Mouse (Mus musculus): Measurements from ENCODE around the gene Atrnl1. TPM values are rescaled to one million over a fixed set of nuclear protein-coding genes. Genes with fewer than 3 reads are reported as not detected.

The Atrnl1 gene
- total and polyA plus RNA-seq, 3 experiments, result 5.7 to 24.4 (median 23.4) TPM

- DNase-seq, result no peak
Measured at GRCm38 (mm10) chr19:58068958-58069357, 458.1 kb downstream of the Atrnl1 start.

DNA sequence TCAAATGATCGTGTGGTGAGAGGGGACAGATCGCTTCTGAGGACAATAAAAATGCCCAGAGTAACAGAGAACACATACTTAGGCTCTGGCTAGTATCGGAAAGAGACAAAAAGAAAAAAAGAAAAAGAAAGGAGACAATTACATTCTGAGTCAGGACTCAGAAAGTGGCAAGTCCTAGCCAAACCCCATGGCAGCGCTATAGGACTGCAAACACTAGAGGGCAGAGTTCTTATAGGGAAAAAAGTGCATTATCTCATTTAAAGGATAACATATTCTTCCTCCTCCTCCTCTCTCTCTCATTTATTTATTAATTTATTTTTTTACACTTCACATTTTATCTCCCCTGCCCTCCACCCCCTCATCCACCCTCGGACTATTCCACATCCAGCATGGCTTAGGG, 461.6 kb downstream of the Atrnl1 start:
- no peak for DNase-seq

GRCm38 (mm10) chr19:58072846-58073245, 462.0 kb downstream of the Atrnl1 start:
- DNase-seq, result no peak

DNA sequence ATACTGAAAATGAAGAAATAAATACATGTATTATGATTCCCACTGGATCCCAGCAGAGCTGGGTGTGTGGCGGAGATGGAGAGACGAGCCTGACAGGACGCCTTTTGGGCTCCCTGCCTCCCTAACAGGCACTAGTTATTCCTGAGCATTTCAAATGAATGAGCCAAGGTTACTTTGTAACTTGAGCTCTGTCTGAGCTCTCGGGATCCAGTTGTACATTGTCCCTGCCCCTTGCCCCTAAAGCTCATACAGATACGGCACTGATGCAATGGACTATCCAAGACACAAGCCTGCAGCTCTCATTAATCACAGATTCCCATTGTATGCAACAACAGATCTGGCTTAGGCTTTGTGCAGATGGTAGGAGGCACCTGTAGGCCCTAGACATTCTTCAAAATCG, 464.4 kb downstream of the Atrnl1 start:
- no peak for DNase-seq

GRCm38 (mm10) chr19:58076961-58077371, 466.1 kb downstream of the Atrnl1 start:
- DNase-seq, result no peak

- DNase-seq, result no peak
Measured at GRCm38 (mm10) chr19:58077529-58078070, 466.8 kb downstream of the Atrnl1 start.

DNA sequence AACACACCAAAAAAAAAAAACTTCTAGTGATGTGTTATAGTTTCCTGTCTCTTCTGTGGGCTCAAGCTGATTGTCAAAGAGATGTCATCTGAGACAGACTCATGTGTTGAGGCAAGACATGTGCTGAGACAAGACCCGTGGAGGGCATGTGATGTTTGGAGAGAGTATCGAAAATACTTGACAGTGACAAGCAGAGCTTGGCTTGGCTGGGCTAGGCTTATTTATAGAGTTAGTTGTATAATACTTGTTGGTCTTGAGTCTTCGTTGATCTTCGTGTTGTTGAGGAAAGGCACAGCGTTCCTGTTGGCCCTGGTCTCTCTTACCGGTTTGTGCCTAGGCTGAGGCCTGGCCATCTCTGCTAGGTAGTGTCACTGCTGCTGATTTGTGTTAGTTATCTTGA, 469.3 kb downstream of the Atrnl1 start:
- no peak for DNase-seq

GRCm38 (mm10) chr19:58082751-58083150, 471.9 kb downstream of the Atrnl1 start:
- DNase-seq, result no peak

GRCm38 (mm10) chr19:58084826-58085225, 474.0 kb downstream of the Atrnl1 start:
- no peak for DNase-seq

- DNase-seq, result no peak
Measured at GRCm38 (mm10) chr19:58086734-58087133, 475.9 kb downstream of the Atrnl1 start.

GRCm38 (mm10) chr19:58087901-58088300, 477.1 kb downstream of the Atrnl1 start:
- no peak for DNase-seq

DNA sequence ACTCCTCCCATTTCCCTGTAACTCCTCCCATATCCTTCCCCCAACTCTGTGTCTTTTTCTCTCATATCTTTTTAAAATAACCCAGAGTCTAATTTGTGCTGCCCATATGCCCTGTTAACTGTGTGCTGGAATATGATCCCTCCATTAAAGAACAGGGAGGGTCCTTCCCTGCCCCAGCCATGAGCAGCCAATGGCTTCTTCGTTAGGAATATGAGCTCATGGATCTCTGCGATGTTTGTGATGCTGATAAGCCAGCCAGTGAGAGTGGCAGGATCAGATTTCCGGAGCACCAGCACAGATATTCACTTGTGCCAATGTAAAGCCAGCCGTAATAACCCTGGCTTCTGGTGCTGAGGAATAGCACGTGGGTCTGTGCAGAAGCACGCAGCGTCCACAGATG, 477.6 kb downstream of the Atrnl1 start:
- DNase-seq, result no peak

DNA sequence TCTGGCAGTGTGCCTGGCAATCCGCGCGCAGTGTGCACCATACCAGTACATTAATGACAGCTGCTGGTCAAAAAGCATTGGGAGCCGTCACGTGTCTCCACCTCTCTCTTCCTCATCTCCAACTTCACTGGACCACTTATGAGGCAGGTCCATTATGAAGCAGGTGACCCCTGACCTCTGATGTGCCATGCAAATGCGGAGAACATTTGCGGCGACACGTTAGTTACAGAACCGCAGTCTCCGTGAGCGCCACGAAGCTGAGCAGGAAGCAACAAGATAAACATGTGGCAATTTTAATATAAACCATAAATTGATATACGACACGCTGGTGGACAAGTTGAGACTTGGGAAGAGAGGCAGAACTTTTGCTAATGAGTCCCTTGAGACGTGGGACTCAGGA, 481.1 kb downstream of the Atrnl1 start:
- no peak for DNase-seq

- no peak for DNase-seq
Measured at GRCm38 (mm10) chr19:58094781-58095543, 484.1 kb downstream of the Atrnl1 start.

- DNase-seq, result no peak
Measured at GRCm38 (mm10) chr19:58095776-58096175, 484.9 kb downstream of the Atrnl1 start.

DNA sequence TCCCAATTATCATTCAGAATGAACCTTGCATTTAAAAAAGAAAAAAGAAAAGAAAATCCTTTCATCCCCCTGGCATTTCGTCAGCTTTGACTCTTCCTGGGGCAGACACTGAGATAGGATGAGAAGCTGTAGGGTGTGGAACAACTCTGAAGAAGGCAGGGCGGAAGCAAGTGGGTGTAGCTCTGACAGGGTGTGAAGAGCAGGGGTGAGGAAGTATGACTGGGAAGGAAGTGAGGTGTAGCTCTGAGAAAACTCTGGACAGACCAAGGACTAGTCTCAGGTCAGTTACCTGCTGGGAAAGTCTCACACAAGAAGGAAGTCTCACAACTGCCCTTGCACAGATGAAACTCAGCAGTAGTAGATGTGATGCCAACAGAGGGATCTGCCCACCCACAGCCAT, 486.4 kb downstream of the Atrnl1 start:
- DNase-seq, result no peak

GRCm38 (mm10) chr19:58099539-58099938, 488.7 kb downstream of the Atrnl1 start:
- no peak for DNase-seq

GRCm38 (mm10) chr19:58100381-58100780, 489.5 kb downstream of the Atrnl1 start:
- DNase-seq, result no peak

DNA sequence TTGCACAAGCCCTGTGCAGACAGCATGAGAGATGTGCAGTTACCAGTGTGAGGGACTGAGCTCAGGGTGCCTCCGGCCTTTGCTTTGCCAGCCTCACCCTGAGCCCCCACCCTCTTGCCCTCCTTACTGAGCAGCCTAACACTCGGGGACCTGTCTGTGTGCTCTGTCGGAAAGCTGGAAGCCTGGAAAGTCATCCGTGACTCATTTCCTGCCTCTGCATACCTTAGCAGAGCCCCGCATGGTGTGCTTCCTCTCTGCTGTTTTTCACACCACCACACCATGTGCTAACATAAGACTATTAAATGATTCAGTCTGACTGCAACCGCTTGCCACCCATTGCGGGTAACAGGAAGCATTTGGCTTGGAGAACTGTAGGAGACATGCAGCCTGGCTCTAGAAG, 493.7 kb downstream of the Atrnl1 start:
- DNase-seq, result no peak

GRCm38 (mm10) chr19:58107632-58108031, 496.8 kb downstream of the Atrnl1 start:
- no peak for DNase-seq

DNA sequence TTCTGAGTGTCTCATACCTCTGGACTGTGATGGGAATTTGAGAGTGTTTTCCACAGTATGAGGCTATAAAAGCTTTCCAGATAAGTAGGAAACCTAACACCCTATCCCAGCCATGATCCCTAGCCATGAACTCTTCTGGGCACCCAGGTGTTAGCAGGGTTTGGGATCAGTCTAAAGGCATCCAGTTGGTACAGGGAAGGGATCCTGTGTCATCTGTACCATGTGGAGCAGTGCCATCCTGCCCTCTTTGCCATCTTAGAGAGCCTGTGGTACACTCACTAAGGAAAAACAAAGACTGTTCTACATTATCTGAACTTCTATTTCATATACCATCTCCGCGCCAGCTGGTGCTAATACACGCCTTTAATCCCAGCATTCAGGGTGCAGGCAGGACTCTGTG, 499.7 kb downstream of the Atrnl1 start:
- DNase-seq, result no peak

GRCm38 (mm10) chr19:58111291-58111690, 500.5 kb downstream of the Atrnl1 start:
- no peak for DNase-seq

GRCm38 (mm10) chr19:58112151-58112550, 501.3 kb downstream of the Atrnl1 start:
- DNase-seq, result no peak

GRCm38 (mm10) chr19:58113092-58113731, 502.4 kb downstream of the Atrnl1 start:
- DNase-seq, result no peak
